Comparison of ENCODE assay signal across 8 mouse cellular contexts in the genomic region with DNA sequence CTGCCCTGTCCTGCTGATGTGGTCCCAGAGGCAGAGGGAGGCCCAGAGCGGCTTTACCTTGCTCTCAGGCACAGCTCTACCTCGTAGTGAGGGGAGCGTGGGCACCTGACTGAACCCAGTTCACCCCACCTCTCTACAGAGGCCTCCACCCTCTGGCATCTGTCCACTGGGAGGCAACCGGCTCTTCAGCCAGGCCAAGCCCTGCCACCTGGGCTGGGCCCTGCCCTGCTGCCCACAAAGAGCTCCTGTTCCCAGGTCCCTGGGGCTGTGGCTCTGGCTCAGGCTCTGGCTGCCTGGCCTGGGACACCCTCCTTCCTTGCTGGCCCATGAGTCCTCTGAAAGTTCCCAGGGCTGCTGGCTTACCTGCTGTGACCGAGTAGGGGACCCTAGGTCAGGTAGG. TPM values are rescaled to one million over a fixed set of nuclear protein-coding genes. Genes with fewer than 3 reads are reported as not detected.
DNase-seq lines count a peak whose midpoint lies in the region; ATAC-seq lines count a peak whose summit lies in the region.

No protein-coding gene starts in this region.

- no peak for ATAC-seq in liver, embryonic 16.5 days (ENCODE audit: low read depth)
- ATAC-seq in megakaryocyte-erythroid progenitor cell, adult 5-6 weeks (replicated peaks; ENCODE audit: low FRiP score, low TSS enrichment, poor library complexity, severe bottlenecking): no peak

- H3K4me1 ChIP-seq in liver, embryonic 16.5 days (ENCODE audit: control insufficient read depth, low read depth, low read length): peaks cover 8% of the 10 kb centered on the region

- H3K9ac ChIP-seq in liver, embryonic 16.5 days (ENCODE audit: low read depth, low read length): no peak overlapping the region

- H3K36me3 ChIP-seq in liver, embryonic 16.5 days (ENCODE audit: control insufficient read depth, insufficient read depth): no peaks in the 10 kb centered on the region; the same call in 1 of the 2 replicates

- no peaks in the 10 kb centered on the region for H3K9me3 ChIP-seq in liver, embryonic 16.5 days (replicated peaks; ENCODE audit: control insufficient read depth, low read length)

- DNase-seq in adrenal gland, postnatal 10 days: peak; percentile 64
- DNase-seq in adrenal gland, adult 18-20 months (ENCODE audit: low spot score in 2 of 2): no peak
- DNase-seq in 3134 (ENCODE audit: extremely low read depth, insufficient read length, low spot score): peak; percentile 78
- peak; percentile 52 to 57 for DNase-seq in heart, postnatal 10 days
- DNase-seq in embryo, embryonic 10 days (ENCODE audit: low spot score): no peak
- no peak for DNase-seq in right cerebral cortex, postnatal 14 days

- H3K4me2 ChIP-seq in liver, embryonic 16.5 days (ENCODE audit: low read depth, low read length): no peak overlapping the region

- H3K27ac ChIP-seq in liver, embryonic 16.5 days (ENCODE audit: low read length): peak overlapping the region; percentile 38; the same call in 1 of the 2 replicates

- no peak overlapping the region for H3K4me3 ChIP-seq in liver, embryonic 16.5 days (ENCODE audit: low read depth, low read length)

- 66% methylated on average over 5 of the region's 5 CpGs for WGBS in liver, embryonic 16.5 days (ENCODE audit: insufficient replicate concordance)

- intact Hi-C loops in heart, postnatal 10 days (cut with DNase I): no loop called here

- no peaks in the 10 kb centered on the region for H3K27me3 ChIP-seq in liver, embryonic 16.5 days (ENCODE audit: control insufficient read depth, insufficient read depth, low read depth, low read length)

RNA-seq across cellular contexts. Expression of gene Fam129b, which starts 38.4 kb away (rescaled TPM):
- total RNA-seq in adrenal gland, postnatal 10 days (2021): 10 to 100 TPM; 28.9 to 30.7 TPM
- 10 to 100 TPM; 19.1 to 32.7 TPM for total RNA-seq in adrenal gland, adult 18-20 months (2021)
- total RNA-seq in heart, postnatal 10 days (2021): 10 to 100 TPM; 40.4 to 46.2 TPM
- polyA plus RNA-seq in liver, embryonic 16.5 days (2015; fragmentation: Nextera tagmentation; extraction: Ambion mirVana): 9.4 and 11.9 TPM in 2 replicates
- total RNA-seq in megakaryocyte-erythroid progenitor cell, adult 5-6 weeks (2014; fragmentation: Nextera tagmentation): 9.0 and 16.3 TPM in 2 replicates
- 13.8 TPM in 2 replicates for total RNA-seq in megakaryocyte-erythroid progenitor cell, adult 5-6 weeks (2017)

RNA-seq across cellular contexts. Expression of gene Rpl12, which starts 47.0 kb away (rescaled TPM):
- 100 to 1,000 TPM; 174 to 187 TPM for total RNA-seq in adrenal gland, postnatal 10 days (2021)
- 100 to 1,000 TPM; 162 to 167 TPM for total RNA-seq in adrenal gland, adult 18-20 months (2021)
- total RNA-seq in heart, postnatal 10 days (2021): 100 to 1,000 TPM in 1 of 2 experiments, 10 to 100 TPM in 1; 94.4 to 121 TPM
- 74.4 and 77.2 TPM in 2 replicates for polyA plus RNA-seq in liver, embryonic 16.5 days (2015; fragmentation: Nextera tagmentation; extraction: Ambion mirVana)
- 3,260 and 3,361 TPM in 2 replicates for total RNA-seq in megakaryocyte-erythroid progenitor cell, adult 5-6 weeks (2014; fragmentation: Nextera tagmentation)
- 3,030 and 3,103 TPM in 2 replicates for total RNA-seq in megakaryocyte-erythroid progenitor cell, adult 5-6 weeks (2017)

RNA-seq across cellular contexts. Expression of gene Lrsam1, which starts 47.1 kb away (rescaled TPM):
- 10 to 100 TPM; 14.6 to 23.7 TPM for total RNA-seq in adrenal gland, postnatal 10 days (2021)
- total RNA-seq in adrenal gland, adult 18-20 months (2021): 10 to 100 TPM; 16.6 to 23.4 TPM
- 10 to 100 TPM; 10.7 to 16.2 TPM for total RNA-seq in heart, postnatal 10 days (2021)
- 1.9 and 2.2 TPM in 2 replicates for polyA plus RNA-seq in liver, embryonic 16.5 days (2015; fragmentation: Nextera tagmentation; extraction: Ambion mirVana)
- 5.1 and 12.6 TPM in 2 replicates for total RNA-seq in megakaryocyte-erythroid progenitor cell, adult 5-6 weeks (2014; fragmentation: Nextera tagmentation)
- total RNA-seq in megakaryocyte-erythroid progenitor cell, adult 5-6 weeks (2017): 6.3 and 7.9 TPM in 2 replicates

Comparison
In these comparisons a context has a peak if more than half of its experiments do, and no peak if none do; other contexts are left out.
1. DNase-seq: peak in adrenal gland, postnatal 10 days (single experiment), 3134 (single experiment) and heart, postnatal 10 days (2 of 2); none in adrenal gland, adult 18-20 months (0 of 2), embryo, embryonic 10 days (single experiment) and right cerebral cortex, postnatal 14 days (single experiment).
2. RNA of gene Rpl12, which starts 47.0 kb away (total RNA-seq): 3,030 to 3,361 TPM in megakaryocyte-erythroid progenitor cell, adult 5-6 weeks; 174 to 187 TPM in adrenal gland, postnatal 10 days, 162 to 167 TPM in adrenal gland, adult 18-20 months and 94.4 to 121 TPM in heart, postnatal 10 days; every median in the first group is over 10 times any median in the second.